Mouse (Mus musculus) C2C12 (cell line): ENCODE measurements around the gene Celf2.

Source experiments
- CTCF ChIP-seq: IDR thresholded peaks from one replicate; pipeline ENCODE4 v1.5.1; 2011; ENCODE audit not compliant: control insufficient read depth, insufficient read depth, insufficient read length
- MAX ChIP-seq: IDR thresholded peaks from one replicate; pipeline ENCODE4 v1.6.1; 2011; ENCODE audit warnings: mild to moderate bottlenecking, control low read depth
- MYOD1 ChIP-seq: IDR thresholded peaks from one replicate; pipeline ENCODE4 v1.6.1; 2011; ENCODE audit warnings: low read depth; ENCODE audit not compliant: control insufficient read depth, insufficient read length
- MYOG ChIP-seq: IDR thresholded peaks from one replicate; pipeline ENCODE4 v1.6.1; 2011; ENCODE audit not compliant: control insufficient read depth, insufficient read length; ENCODE audit errors: extremely low read depth
- USF1 ChIP-seq: IDR thresholded peaks from one replicate; pipeline ENCODE4 v1.6.1; 2011; ENCODE audit warnings: low read depth, mild to moderate bottlenecking, control low read depth, moderate library complexity

GRCm38 (mm10) chr2:7160108-7160507 is 349.3 kb downstream of the Celf2 start:
- TF ChIP-seq CTCF: no peak
- no peak for TF ChIP-seq USF1
- no peak for TF ChIP-seq MAX
- TF ChIP-seq MYOG: no peak
- no peak for TF ChIP-seq MYOD1
